In the genomic region with DNA sequence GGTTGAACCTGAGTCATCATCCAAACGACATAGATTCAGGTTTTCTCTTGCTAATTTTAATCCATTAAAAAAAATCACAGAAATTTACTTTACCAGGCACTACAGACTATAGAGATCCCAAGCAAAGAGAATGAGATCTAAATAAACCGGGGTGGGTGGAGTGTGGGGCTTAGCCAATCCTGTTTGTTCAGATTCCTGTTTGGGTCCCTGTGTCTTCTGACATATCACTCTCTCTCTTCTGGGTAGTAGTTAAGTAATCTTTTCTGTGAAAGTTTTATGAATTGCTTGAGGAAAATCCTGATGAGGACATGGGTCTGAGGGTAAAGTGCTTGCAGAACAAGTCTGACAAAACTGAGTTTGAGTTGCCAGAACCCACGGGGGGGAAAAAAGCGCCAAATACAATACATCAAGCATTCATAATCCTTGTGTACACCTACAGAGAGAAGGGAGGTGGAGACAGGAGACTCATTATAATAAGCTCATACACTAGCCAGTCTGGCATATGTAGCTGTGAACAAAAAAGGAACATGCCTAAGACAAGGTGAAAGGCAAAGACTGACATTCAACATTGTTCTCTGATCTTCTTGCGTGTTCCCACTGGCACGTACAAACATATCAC, we compare ENCODE assay signal across 25 mouse cellular contexts.
DNase-seq lines count a peak whose midpoint lies in the region; ATAC-seq and TF ChIP-seq lines count a peak whose summit lies in the region.
"Had no signal": no experiment of that assay in that cellular context is flagged by ENCODE, and none has a peak within 500 bp of the region (broad histone marks: within the 10 kb centered on the region; RNA-seq: fewer than 3 reads in every experiment).

No protein-coding gene starts in this region.

- TF ChIP-seq CTCF in stomach, postnatal 0 days (IDR thresholded peaks at IDR 0.05; ENCODE audit: low read depth): no peak

- peak; percentile 74; the same call in 1 of the 2 replicates for ATAC-seq in embryonic facial prominence, embryonic 14.5 days (ENCODE audit: low read depth)
- ATAC-seq in stomach, embryonic 14.5 days (ENCODE audit: insufficient number of reproducible peaks, insufficient read depth, low FRiP score, low read depth): peak; percentile 77
- ATAC-seq in stomach, postnatal 0 days (ENCODE audit: low FRiP score, low TSS enrichment): no peak
- peak; percentile 43; the same call in 1 of the 2 replicates for ATAC-seq in stomach, embryonic 15.5 days (ENCODE audit: insufficient read depth, low FRiP score, low read depth)
- no peak for ATAC-seq in hindbrain, embryonic 13.5 days (ENCODE audit: low FRiP score)
- ATAC-seq: activated CD4-positive, CD25-positive, alpha-beta regulatory T cell, adult 4 months; CD4-positive, CD25-positive, alpha-beta regulatory T cell, adult 4 months; forebrain, embryonic 14.5 days; forebrain, embryonic 16.5 days; Patski had no signal

- peak; percentile 61 for DNase-seq in embryonic facial prominence, embryonic 14.5 days (ENCODE audit: low spot score)
- no peak for DNase-seq in embryonic facial prominence, embryonic 10.5 days (ENCODE audit: low spot score)
- DNase-seq in stomach, postnatal 0 days (ENCODE audit: low spot score): no peak
- no peak for DNase-seq in layer of hippocampus, adult 11-12 months (ENCODE audit: low spot score)
- DNase-seq: adrenal gland, adult 8-10 months; adrenal gland, postnatal 14 days; adrenal gland, postnatal 36 days; B cell, adult 2 months; cerebellum, adult 11-12 months; cerebellum, adult 2 months; cerebellum, adult 9-10 months; cerebellum, postnatal 25 days had no signal

- WGBS in embryonic facial prominence, embryonic 14.5 days: 69% methylated on average over 6 of the region's 6 CpGs
- WGBS in embryonic facial prominence, embryonic 10.5 days: 82% methylated on average over 6 of the region's 6 CpGs
- WGBS in stomach, embryonic 14.5 days: 69% methylated on average over 6 of the region's 6 CpGs
- whole genome bisulfite sequencing in stomach, postnatal 0 days: 57% methylated on average over 6 of the region's 6 CpGs
- 70% methylated on average over 6 of the region's 6 CpGs for WGBS in stomach, embryonic 15.5 days
- 81% methylated on average over 6 of the region's 6 CpGs for WGBS in hindbrain, embryonic 13.5 days

- no peak overlapping the region for H3K9ac ChIP-seq in embryonic facial prominence, embryonic 14.5 days (ENCODE audit: low read depth, low read length)
- H3K9ac ChIP-seq in stomach, embryonic 14.5 days (replicated peaks; ENCODE audit: low read depth, low read length): no peak overlapping the region
- no peak overlapping the region for H3K9ac ChIP-seq in stomach, postnatal 0 days (ENCODE audit: low read length)
- H3K9ac ChIP-seq in stomach, embryonic 15.5 days: no peak overlapping the region
- H3K9ac ChIP-seq in hindbrain, embryonic 13.5 days: no peak overlapping the region
- H3K9ac ChIP-seq: embryonic facial prominence, embryonic 13.5 days; forebrain, embryonic 12.5 days had no signal

- no peaks in the 10 kb centered on the region for H3K4me1 ChIP-seq in embryonic facial prominence, embryonic 14.5 days (ENCODE audit: control insufficient read depth, insufficient read depth, low read length)
- H3K4me1 ChIP-seq in embryonic facial prominence, embryonic 10.5 days: no peaks in the 10 kb centered on the region
- no peaks in the 10 kb centered on the region for H3K4me1 ChIP-seq in stomach, embryonic 14.5 days (ENCODE audit: control insufficient read depth, insufficient read depth, low read length)
- no peaks in the 10 kb centered on the region for H3K4me1 ChIP-seq in stomach, postnatal 0 days (replicated peaks; ENCODE audit: control insufficient read depth, insufficient read depth)
- H3K4me1 ChIP-seq in stomach, embryonic 15.5 days: no peaks in the 10 kb centered on the region
- H3K4me1 ChIP-seq in hindbrain, embryonic 13.5 days (replicated peaks): no peaks in the 10 kb centered on the region
- H3K4me1 ChIP-seq: embryonic facial prominence, embryonic 13.5 days; forebrain, embryonic 10.5 days had no signal

- no peak for TF ChIP-seq EP300 in stomach, postnatal 0 days (optimal IDR thresholded peaks at IDR 0.05)

- H3K9me3 ChIP-seq in embryonic facial prominence, embryonic 14.5 days (ENCODE audit: control insufficient read depth, low read length): no peaks in the 10 kb centered on the region
- no peaks in the 10 kb centered on the region for H3K9me3 ChIP-seq in embryonic facial prominence, embryonic 10.5 days
- H3K9me3 ChIP-seq in stomach, embryonic 14.5 days (ENCODE audit: control insufficient read depth, low read depth, low read length): no peaks in the 10 kb centered on the region
- H3K9me3 ChIP-seq in stomach, postnatal 0 days (ENCODE audit: control insufficient read depth, low read length): no peaks in the 10 kb centered on the region
- no peaks in the 10 kb centered on the region for H3K9me3 ChIP-seq in stomach, embryonic 15.5 days
- H3K9me3 ChIP-seq in hindbrain, embryonic 13.5 days: no peaks in the 10 kb centered on the region
- H3K9me3 ChIP-seq: embryonic facial prominence, embryonic 13.5 days; forebrain, embryonic 10.5 days; forebrain, embryonic 12.5 days had no signal

- no peaks in the 10 kb centered on the region for H3K36me3 ChIP-seq in embryonic facial prominence, embryonic 14.5 days (ENCODE audit: control insufficient read depth, insufficient read depth, low read length)
- no peaks in the 10 kb centered on the region for H3K36me3 ChIP-seq in embryonic facial prominence, embryonic 10.5 days (replicated peaks)
- H3K36me3 ChIP-seq in stomach, embryonic 14.5 days (ENCODE audit: control insufficient read depth, insufficient read depth, low read length): no peaks in the 10 kb centered on the region
- H3K36me3 ChIP-seq in stomach, postnatal 0 days (ENCODE audit: control insufficient read depth, insufficient read depth, low read length): no peaks in the 10 kb centered on the region
- H3K36me3 ChIP-seq in stomach, embryonic 15.5 days: no peaks in the 10 kb centered on the region
- no peaks in the 10 kb centered on the region for H3K36me3 ChIP-seq in hindbrain, embryonic 13.5 days
- H3K36me3 ChIP-seq: embryonic facial prominence, embryonic 13.5 days; forebrain, embryonic 10.5 days; forebrain, embryonic 12.5 days; G1E had no signal

- H3K27me3 ChIP-seq in embryonic facial prominence, embryonic 14.5 days (replicated peaks; ENCODE audit: control insufficient read depth, insufficient read depth, low read length): no peaks in the 10 kb centered on the region
- H3K27me3 ChIP-seq in embryonic facial prominence, embryonic 10.5 days (replicated peaks; ENCODE audit: low read depth, poor library complexity, severe bottlenecking): no peaks in the 10 kb centered on the region
- no peaks in the 10 kb centered on the region for H3K27me3 ChIP-seq in stomach, embryonic 14.5 days (ENCODE audit: control insufficient read depth, insufficient read depth, low read length)
- no peaks in the 10 kb centered on the region for H3K27me3 ChIP-seq in stomach, postnatal 0 days (ENCODE audit: control insufficient read depth, insufficient read depth, low read length)
- no peaks in the 10 kb centered on the region for H3K27me3 ChIP-seq in stomach, embryonic 15.5 days (replicated peaks)
- H3K27me3 ChIP-seq in hindbrain, embryonic 13.5 days: no peaks in the 10 kb centered on the region
- H3K27me3 ChIP-seq: CH12.LX; embryonic facial prominence, embryonic 13.5 days; forebrain, embryonic 12.5 days had no signal

- no peak overlapping the region for H3K4me2 ChIP-seq in embryonic facial prominence, embryonic 14.5 days (ENCODE audit: low read depth, low read length)
- no peak overlapping the region for H3K4me2 ChIP-seq in stomach, embryonic 14.5 days (replicated peaks; ENCODE audit: low read depth, low read length)
- H3K4me2 ChIP-seq in stomach, postnatal 0 days (replicated peaks; ENCODE audit: low read depth): no peak overlapping the region
- no peak overlapping the region for H3K4me2 ChIP-seq in stomach, embryonic 15.5 days
- no peak overlapping the region for H3K4me2 ChIP-seq in hindbrain, embryonic 13.5 days
- H3K4me2 ChIP-seq: embryonic facial prominence, embryonic 13.5 days; forebrain, embryonic 12.5 days had no signal

- H3K4me3 ChIP-seq in embryonic facial prominence, embryonic 14.5 days (ENCODE audit: low read depth, low read length): no peak overlapping the region
- no peak overlapping the region for H3K4me3 ChIP-seq in embryonic facial prominence, embryonic 10.5 days
- H3K4me3 ChIP-seq in stomach, embryonic 14.5 days (ENCODE audit: low read depth, low read length): no peak overlapping the region
- H3K4me3 ChIP-seq in stomach, postnatal 0 days (ENCODE audit: low read depth, low read length): no peak overlapping the region
- H3K4me3 ChIP-seq in stomach, embryonic 15.5 days (replicated peaks): no peak overlapping the region
- H3K4me3 ChIP-seq in hindbrain, embryonic 13.5 days: no peak overlapping the region
- H3K4me3 ChIP-seq: embryonic facial prominence, embryonic 13.5 days; forebrain, embryonic 10.5 days; forebrain, embryonic 12.5 days had no signal

- no peak overlapping the region for H3K27ac ChIP-seq in embryonic facial prominence, embryonic 14.5 days (replicated peaks; ENCODE audit: low read depth, low read length)
- no peak overlapping the region for H3K27ac ChIP-seq in embryonic facial prominence, embryonic 10.5 days (replicated peaks)
- no peak overlapping the region for H3K27ac ChIP-seq in stomach, embryonic 14.5 days (ENCODE audit: low read length)
- H3K27ac ChIP-seq in stomach, postnatal 0 days (replicated peaks): no peak overlapping the region
- peak overlapping the region; percentile 35; the same call in 1 of the 2 replicates for H3K27ac ChIP-seq in stomach, embryonic 15.5 days
- no peak overlapping the region for H3K27ac ChIP-seq in hindbrain, embryonic 13.5 days
- H3K27ac ChIP-seq: embryonic facial prominence, embryonic 13.5 days; forebrain, embryonic 10.5 days; forebrain, embryonic 12.5 days had no signal

Comparison
In these comparisons a context has a peak if more than half of its experiments do, and no peak if none do; other contexts are left out.
1. ATAC-seq: peak in embryonic facial prominence, embryonic 14.5 days (single experiment), stomach, embryonic 14.5 days (single experiment) and stomach, embryonic 15.5 days (single experiment); none in stomach, postnatal 0 days (single experiment) and hindbrain, embryonic 13.5 days (single experiment).